Mouse (Mus musculus) adrenal gland, postnatal 36 days (tissue): ENCODE measurements around the gene Nanp. TPM values are rescaled to one million over a fixed set of nuclear protein-coding genes. Genes with fewer than 3 reads are reported as not detected.

Experiments
- DNase-seq, 2 experiments: peaks; one replicate each; pipeline ENCODE4 v3.0.0; 2021; ENCODE audit warnings: mixed read lengths in 1 of 2
- total RNA-seq, 2 experiments: library from RNA; stranded (reverse); gene quantifications; 2 replicates each; pipeline ENCODE4 v1.2.3; 2021

Gene Nanp
- total RNA-seq, 2 experiments from 2014 or later, result 8.7 to 11.1 TPM

DNA sequence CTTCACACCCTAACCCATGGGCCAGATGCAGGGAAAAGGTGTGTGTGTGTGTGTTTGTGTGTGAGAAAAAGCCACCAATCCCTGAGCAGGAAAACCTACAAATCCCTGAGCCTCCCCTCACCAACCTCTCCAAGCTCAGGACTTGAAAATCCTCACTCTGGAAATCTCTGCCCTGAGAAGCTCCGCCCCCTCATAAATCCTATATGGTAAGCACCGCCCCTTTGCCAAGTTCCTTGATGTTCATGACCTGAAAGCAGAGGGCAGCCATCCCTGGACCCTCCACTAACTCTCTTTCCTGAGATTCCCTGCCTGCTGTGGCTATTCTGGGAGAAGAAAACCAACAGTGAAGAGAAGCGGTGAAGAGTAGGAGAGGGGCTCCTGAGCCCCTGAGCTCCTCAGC, 40.2 kb downstream of the Nanp start:
- DNase-seq, result no peak

DNA sequence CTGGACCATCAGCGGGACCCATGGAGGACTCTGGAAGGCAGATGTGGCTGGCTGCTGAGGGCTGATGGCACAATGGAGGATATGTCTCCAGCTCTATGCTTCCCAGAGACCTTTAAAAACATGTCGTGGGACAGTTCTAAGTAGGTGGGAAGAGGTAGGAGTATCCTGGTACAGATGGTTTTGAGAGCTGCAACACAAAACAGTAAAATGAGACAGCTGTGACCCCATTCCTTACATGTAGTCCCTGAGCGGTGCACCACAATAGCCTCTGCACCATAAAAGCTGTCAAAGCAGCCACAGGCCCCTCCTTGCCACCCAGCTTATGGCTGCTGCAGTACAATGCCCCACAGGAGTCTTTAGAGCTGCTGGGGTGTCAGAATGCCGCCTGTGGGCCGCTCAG, 41.6 kb downstream of the Nanp start:
- DNase-seq, result no peak

DNA sequence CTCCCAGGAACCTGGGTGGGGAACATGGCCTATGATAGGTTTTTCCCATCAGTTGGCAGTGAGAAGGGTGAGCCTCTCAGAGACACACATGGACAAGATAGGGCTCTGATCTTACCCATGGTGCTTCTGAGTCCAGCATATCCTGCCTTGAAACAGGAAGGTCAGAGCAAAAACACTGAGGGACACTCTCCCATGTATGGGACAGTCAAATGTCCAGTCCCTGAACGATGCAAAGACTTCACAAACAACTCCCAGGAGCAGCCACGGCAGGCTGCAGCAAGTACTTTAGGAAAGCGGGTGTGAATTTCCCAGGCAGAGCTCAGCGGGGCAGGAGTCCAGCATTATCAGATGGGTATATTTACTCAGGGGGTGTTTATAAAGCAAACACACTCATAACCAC, 43.9 kb downstream of the Nanp start:
- DNase-seq, result no peak

DNA sequence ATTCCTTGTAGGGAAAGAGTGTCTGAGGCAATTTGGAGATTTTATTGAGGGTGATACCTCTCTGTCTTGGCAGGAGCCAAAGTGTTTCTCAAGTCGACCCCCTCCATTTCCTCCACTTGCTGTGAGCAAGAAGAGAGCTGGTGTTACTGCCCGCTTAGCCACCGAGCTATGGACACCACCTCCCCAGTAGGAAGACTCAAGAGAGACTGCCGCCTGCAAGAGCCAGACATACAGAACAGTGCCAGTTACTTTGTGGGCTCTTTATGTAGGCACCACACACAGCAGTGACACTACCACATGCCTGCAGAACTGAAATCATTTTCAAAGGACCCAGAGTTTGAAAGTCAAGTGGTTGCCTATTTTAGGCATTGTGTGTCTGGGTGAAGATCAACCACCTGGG, 48.1 kb downstream of the Nanp start:
- no peak for DNase-seq

DNA sequence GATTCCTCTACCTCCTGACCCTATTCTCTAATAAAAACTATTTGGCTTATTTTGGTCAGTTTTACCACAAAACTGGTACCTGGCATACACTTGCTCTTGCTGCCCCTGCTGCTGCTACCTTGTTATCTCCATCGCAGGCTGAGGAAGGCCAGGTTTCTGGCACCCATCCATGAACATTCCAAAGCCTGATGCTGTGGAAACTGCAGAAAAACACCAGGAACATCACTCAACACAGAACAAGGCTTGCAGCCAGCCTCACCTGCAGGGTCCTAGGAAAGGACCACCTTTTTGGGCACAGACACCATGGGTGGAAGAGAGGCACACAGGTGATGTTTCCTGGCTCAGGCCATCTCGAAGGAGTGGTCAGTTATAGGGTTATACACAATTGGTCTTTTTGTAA, 48.7 kb downstream of the Nanp start:
- DNase-seq, result peak; percentile 30 to 38

- no peak for DNase-seq
These were observed 53.8 kb downstream of the Nanp start for GRCm38 (mm10) chr2:150985359-150985758.

GRCm38 (mm10) chr2:150982051-150982450, 57.1 kb downstream of the Nanp start:
- no peak for DNase-seq

GRCm38 (mm10) chr2:150981524-150981923, 57.7 kb downstream of the Nanp start:
- DNase-seq, result no peak

DNA sequence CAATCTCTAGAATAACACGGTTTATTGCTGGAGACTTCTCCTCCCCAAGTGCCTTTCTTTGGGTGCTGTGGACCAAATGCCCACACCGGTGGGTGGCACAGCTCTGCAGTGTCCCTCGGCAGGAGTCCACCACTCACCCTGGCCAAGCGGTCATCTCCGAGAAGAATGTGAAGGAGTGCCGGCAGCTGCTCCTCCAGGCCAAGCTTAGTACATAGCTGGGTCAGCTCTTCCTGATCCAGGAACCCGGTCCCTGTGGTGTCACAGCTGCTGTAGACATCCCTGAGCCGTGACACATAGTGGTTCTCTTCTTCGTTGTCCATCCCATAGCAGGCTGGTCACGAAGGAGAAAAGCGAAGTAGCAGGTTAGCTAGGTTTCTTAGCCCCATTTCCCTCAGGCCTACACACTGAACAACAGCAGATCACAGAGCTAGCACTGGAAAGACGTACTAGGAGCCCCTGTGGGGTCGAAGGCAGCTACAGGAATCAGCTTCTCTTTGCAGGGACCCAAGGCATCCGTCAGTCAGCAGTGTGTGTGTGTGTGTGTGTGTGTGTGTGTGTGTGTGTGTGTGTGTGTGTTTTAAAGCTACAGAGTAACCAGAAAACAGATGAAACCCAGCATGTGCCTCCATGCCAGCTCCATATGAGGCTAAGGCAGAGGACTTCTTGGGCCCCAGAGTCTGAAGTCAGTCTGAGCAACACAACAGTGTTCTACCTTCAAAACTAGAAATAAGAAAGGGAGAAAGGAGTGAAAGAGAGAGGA, 59.2 kb downstream of the Nanp start:
- DNase-seq, result no peak

Other genes starting within 250 kb of the Nanp start
- 10 to 100 TPM; 67.0 to 72.7 TPM for gene Abhd12, start 134.7 kb downstream of the Nanp start, total RNA-seq
- 1 to 10 TPM; 3.5 to 3.9 TPM for gene Gins1, start 134.0 kb downstream of the Nanp start, total RNA-seq
- 10 to 100 TPM; 15.4 to 24.7 TPM for gene Ninl, start within 50 bp of the Nanp start, total RNA-seq
- gene Gm14151, start 53.0 kb upstream of the Nanp start, total RNA-seq, result not detected
- gene Gm14147, start 58.8 kb upstream of the Nanp start, total RNA-seq, result not detected